Mouse (Mus musculus): Measurements from ENCODE around the gene Kazald1.

DNA sequence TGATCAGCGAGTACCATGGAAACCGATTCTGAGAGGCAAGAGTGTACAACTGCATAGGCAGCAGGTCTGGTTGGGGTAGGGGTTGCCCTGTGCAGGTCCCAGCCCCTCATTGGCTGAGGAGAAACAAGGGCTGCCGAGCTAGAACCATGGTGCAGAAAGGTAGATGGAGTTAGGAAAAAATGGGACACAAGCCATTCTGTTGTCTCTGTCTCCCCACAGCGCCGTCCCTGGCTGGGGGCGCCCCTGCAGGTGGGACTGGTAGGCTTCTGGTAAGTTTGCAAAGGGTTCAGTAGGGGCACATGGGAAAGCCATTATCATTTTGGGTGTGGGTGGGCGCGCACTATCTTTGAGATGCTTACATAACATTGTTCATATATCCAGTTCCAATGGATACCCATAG lies 21.6 kb upstream of the Kazald1 start:
- TF ChIP-seq CTCF (IDR thresholded peaks at IDR 0.05; ENCODE audit: low read depth, low read length) (no peak), POLR2A (IDR thresholded peaks at IDR 0.05; ENCODE audit: borderline replicate concordance, low read depth, low read length) (no peak)
